In genomic region chr2:112239935-112240721, GRCm38 (mm10) we compare ENCODE assay signal across 8 mouse cellular contexts. TPM values are rescaled to one million over a fixed set of nuclear protein-coding genes. Genes with fewer than 3 reads are reported as not detected.
DNase-seq lines count a peak whose midpoint lies in the region; ATAC-seq and TF ChIP-seq lines count a peak whose summit lies in the region.

No protein-coding gene starts in this region.

- no peak for DNase-seq in gastrocnemius, adult 2 months
- DNase-seq in gastrocnemius, postnatal 36 days: no peak
- peak; percentile 50 for DNase-seq in MN1 (ENCODE audit: low spot score)
- peak; percentile 59 for DNase-seq in embryo, embryonic 11 days
- DNase-seq in liver, embryonic 13.5 days: no peak
- peak; percentile 55 for DNase-seq in neural tube, embryonic 11.5 days (ENCODE audit: low spot score)
- DNase-seq in gastrocnemius, postnatal 10 days: no peak

- peak; percentile 68 for ATAC-seq in hindbrain, embryonic 12.5 days (ENCODE audit: low FRiP score)
- peak; percentile 28 for ATAC-seq in liver, embryonic 13.5 days (ENCODE audit: low read depth)
- ATAC-seq in neural tube, embryonic 11.5 days (ENCODE audit: insufficient read depth, low FRiP score, low TSS enrichment): peak; percentile 70

- H3K4me3 ChIP-seq in gastrocnemius, adult 2 months: peak overlapping the region; percentile 99
- H3K4me3 ChIP-seq in hindbrain, embryonic 12.5 days: peak overlapping the region; percentile 78
- peak overlapping the region; percentile 74 for H3K4me3 ChIP-seq in liver, embryonic 13.5 days (replicated peaks)
- peak overlapping the region; percentile 61 for H3K4me3 ChIP-seq in neural tube, embryonic 11.5 days (ENCODE audit: low read depth, low read length)

- no peaks in the 10 kb centered on the region for H3K9me3 ChIP-seq in hindbrain, embryonic 12.5 days (replicated peaks)
- no peaks in the 10 kb centered on the region for H3K9me3 ChIP-seq in liver, embryonic 13.5 days (replicated peaks)
- no peaks in the 10 kb centered on the region for H3K9me3 ChIP-seq in neural tube, embryonic 11.5 days (ENCODE audit: control insufficient read depth, low read length)

- 0% methylated on average over 27 of the region's 28 CpGs for WGBS in hindbrain, embryonic 12.5 days
- under 1% methylated on average over 28 of the region's 28 CpGs for WGBS in liver, embryonic 13.5 days (ENCODE audit: insufficient replicate concordance)
- WGBS in neural tube, embryonic 11.5 days: under 1% methylated on average over 27 of the region's 28 CpGs

- H3K9ac ChIP-seq in hindbrain, embryonic 12.5 days: peak overlapping the region; percentile 87
- peak overlapping the region; percentile 82 for H3K9ac ChIP-seq in liver, embryonic 13.5 days
- H3K9ac ChIP-seq in neural tube, embryonic 11.5 days (ENCODE audit: low read length): peak overlapping the region; percentile 84

- H3K4me1 ChIP-seq in hindbrain, embryonic 12.5 days: peaks cover 9% of the 10 kb centered on the region
- H3K4me1 ChIP-seq in liver, embryonic 13.5 days (replicated peaks): peaks cover 24% of the 10 kb centered on the region
- H3K4me1 ChIP-seq in neural tube, embryonic 11.5 days (ENCODE audit: control insufficient read depth, insufficient read depth, low read length): no peaks in the 10 kb centered on the region; the same call in 1 of the 2 replicates

- peak overlapping the region; percentile 85 for H3K27ac ChIP-seq in gastrocnemius, adult 2 months
- peak overlapping the region; percentile 97 for H3K27ac ChIP-seq in hindbrain, embryonic 12.5 days
- no peak overlapping the region for H3K27ac ChIP-seq in liver, embryonic 13.5 days
- peak overlapping the region; percentile 94 for H3K27ac ChIP-seq in neural tube, embryonic 11.5 days (ENCODE audit: low read depth, low read length)

- no peak for TF ChIP-seq CTCF in gastrocnemius, adult 2 months (IDR thresholded peaks at IDR 0.05)

- peaks cover 12% of the 10 kb centered on the region; the same call in 1 of the 2 replicates for H3K36me3 ChIP-seq in hindbrain, embryonic 12.5 days
- H3K36me3 ChIP-seq in liver, embryonic 13.5 days: no peaks in the 10 kb centered on the region
- no peaks in the 10 kb centered on the region for H3K36me3 ChIP-seq in neural tube, embryonic 11.5 days (ENCODE audit: control insufficient read depth, insufficient read depth, low read length)

- intact Hi-C loops in gastrocnemius, adult 2 months (cut with DNase I): loop anchor here (1.0 kb wide), 1 partner anchor 21 kb away; the partner anchor contains the start of gene Nop10
- intact Hi-C loops in gastrocnemius, postnatal 36 days (cut with DNase I): loop anchor here (2.0 to 10.0 kb wide), 4 partner anchors 21 to 235 kb away; partner anchors contain the start of gene Nop10

- H3K27me3 ChIP-seq in hindbrain, embryonic 12.5 days: peaks cover 7% of the 10 kb centered on the region; the same call in 1 of the 2 replicates
- peaks cover 16% of the 10 kb centered on the region for H3K27me3 ChIP-seq in liver, embryonic 13.5 days
- no peaks in the 10 kb centered on the region for H3K27me3 ChIP-seq in neural tube, embryonic 11.5 days (ENCODE audit: control insufficient read depth, insufficient read depth, low read length)

- peak overlapping the region; percentile 86 for H3K4me2 ChIP-seq in hindbrain, embryonic 12.5 days (replicated peaks)
- peak overlapping the region; percentile 91 for H3K4me2 ChIP-seq in liver, embryonic 13.5 days
- H3K4me2 ChIP-seq in neural tube, embryonic 11.5 days (ENCODE audit: low read depth): peak overlapping the region; percentile 72

RNA-seq across cellular contexts. Expression of gene Lpcat4, which starts 0.9 kb away (rescaled TPM):
- 1 to 10 TPM in 1 of 2 experiments, under 1 TPM in 1; 0.99 to 1.5 TPM for total RNA-seq in gastrocnemius, adult 2 months (2021)
- 1 to 10 TPM in 1 of 2 experiments, under 1 TPM in 1; 0.69 to 1.0 TPM for total RNA-seq in gastrocnemius, postnatal 36 days (2021)
- 12.1 and 15.5 TPM in 2 replicates for polyA plus RNA-seq in hindbrain, embryonic 12.5 days (2016; fragmentation: Nextera tagmentation; extraction: Ambion mirVana)
- polyA plus RNA-seq in liver, embryonic 13.5 days (2015; fragmentation: Nextera tagmentation; extraction: Ambion mirVana): 2.7 and 2.8 TPM in 2 replicates
- polyA plus RNA-seq in neural tube, embryonic 11.5 days (2014; fragmentation: Nextera tagmentation; extraction: Ambion mirVana): 9.7 and 12.8 TPM in 2 replicates
- total RNA-seq in gastrocnemius, postnatal 10 days (2021): 1 to 10 TPM; 3.0 to 5.3 TPM

RNA-seq across cellular contexts. Expression of gene Nutm1, which starts 19.0 kb away (rescaled TPM):
- total RNA-seq in gastrocnemius, adult 2 months (2021): not detected
- not detected for total RNA-seq in gastrocnemius, postnatal 36 days (2021)
- polyA plus RNA-seq in hindbrain, embryonic 12.5 days (2016; fragmentation: Nextera tagmentation; extraction: Ambion mirVana): 0.05 and 0.09 TPM in 2 replicates
- polyA plus RNA-seq in liver, embryonic 13.5 days (2015; fragmentation: Nextera tagmentation; extraction: Ambion mirVana): not detected in 2 replicates
- not detected in 2 replicates for polyA plus RNA-seq in neural tube, embryonic 11.5 days (2014; fragmentation: Nextera tagmentation; extraction: Ambion mirVana)
- not detected for total RNA-seq in gastrocnemius, postnatal 10 days (2021)

RNA-seq across cellular contexts. Expression of gene Nop10, which starts 21.6 kb away (rescaled TPM):
- 10 to 100 TPM; 51.6 to 64.3 TPM for total RNA-seq in gastrocnemius, adult 2 months (2021)
- total RNA-seq in gastrocnemius, postnatal 36 days (2021): 10 to 100 TPM; 46.2 to 50.4 TPM
- 118 and 127 TPM in 2 replicates for polyA plus RNA-seq in hindbrain, embryonic 12.5 days (2016; fragmentation: Nextera tagmentation; extraction: Ambion mirVana)
- polyA plus RNA-seq in liver, embryonic 13.5 days (2015; fragmentation: Nextera tagmentation; extraction: Ambion mirVana): 199 and 208 TPM in 2 replicates
- 167 and 171 TPM in 2 replicates for polyA plus RNA-seq in neural tube, embryonic 11.5 days (2014; fragmentation: Nextera tagmentation; extraction: Ambion mirVana)
- total RNA-seq in gastrocnemius, postnatal 10 days (2021): 10 to 100 TPM; 56.0 to 60.4 TPM

RNA-seq across cellular contexts. Expression of gene Slc12a6, which starts 25.5 kb away (rescaled TPM):
- 10 to 100 TPM; 25.5 to 26.6 TPM for total RNA-seq in gastrocnemius, adult 2 months (2021)
- 10 to 100 TPM; 18.5 to 27.1 TPM for total RNA-seq in gastrocnemius, postnatal 36 days (2021)
- 20.4 and 21.1 TPM in 2 replicates for polyA plus RNA-seq in hindbrain, embryonic 12.5 days (2016; fragmentation: Nextera tagmentation; extraction: Ambion mirVana)
- polyA plus RNA-seq in liver, embryonic 13.5 days (2015; fragmentation: Nextera tagmentation; extraction: Ambion mirVana): 3.6 and 3.9 TPM in 2 replicates
- 15.3 and 15.4 TPM in 2 replicates for polyA plus RNA-seq in neural tube, embryonic 11.5 days (2014; fragmentation: Nextera tagmentation; extraction: Ambion mirVana)
- 10 to 100 TPM; 27.0 to 33.3 TPM for total RNA-seq in gastrocnemius, postnatal 10 days (2021)

RNA-seq across cellular contexts. Expression of gene Gm21985, which starts 26.0 kb away (rescaled TPM):
- total RNA-seq in gastrocnemius, adult 2 months (2021): 1 to 10 TPM in 1 of 2 experiments, under 1 TPM in 1; 0.71 to 1.8 TPM
- total RNA-seq in gastrocnemius, postnatal 36 days (2021): under 1 TPM in 1 of 2 experiments, not detected in 1; 0.44 TPM
- not detected in 2 replicates for polyA plus RNA-seq in hindbrain, embryonic 12.5 days (2016; fragmentation: Nextera tagmentation; extraction: Ambion mirVana)
- not detected in 2 replicates for polyA plus RNA-seq in liver, embryonic 13.5 days (2015; fragmentation: Nextera tagmentation; extraction: Ambion mirVana)
- polyA plus RNA-seq in neural tube, embryonic 11.5 days (2014; fragmentation: Nextera tagmentation; extraction: Ambion mirVana): not detected in 2 replicates
- under 1 TPM in 1 of 2 experiments, not detected in 1; 0.18 TPM for total RNA-seq in gastrocnemius, postnatal 10 days (2021)

Comparison
In these comparisons a context has a peak if more than half of its experiments do, and no peak if none do; other contexts are left out.
1. DNase-seq: peak in MN1 (single experiment), embryo, embryonic 11 days (single experiment) and neural tube, embryonic 11.5 days (single experiment); none in gastrocnemius, adult 2 months (single experiment), gastrocnemius, postnatal 36 days (0 of 2), liver, embryonic 13.5 days (single experiment) and gastrocnemius, postnatal 10 days (single experiment).
2. Peak in every context shown above with its lines, with median percentiles within 50 percentile points of each other: H3K4me3 ChIP-seq, ATAC-seq, H3K4me2 ChIP-seq and H3K9ac ChIP-seq.